Mouse (Mus musculus) 3T3-L1 (cell line): ENCODE data around the gene Degs2.
"Not testable (repeated sequence)": the region's sequence is repeated elsewhere in the genome, so short reads cannot be mapped to it uniquely, and the experiment has no call there.

Source experiments
- DNase-seq: peaks from one replicate; pipeline ENCODE4 v3.0.0-alpha.2; 2015; ENCODE audit warnings: low read depth, low spot score

Gene Degs2

GRCm38 (mm10) chr12:108702185-108702584 is at the start of gene Degs2:
Gene Degs2 (minus strand): TSS chr12:108702315.
- no peak for DNase-seq

- no peak for DNase-seq
Measured at GRCm38 (mm10) chr12:108751790-108752189, 49.7 kb upstream of the Degs2 start.

- no peak for DNase-seq
Measured at GRCm38 (mm10) chr12:108750226-108750625, 48.1 kb upstream of the Degs2 start.

GRCm38 (mm10) chr12:108749454-108749853 is 47.3 kb upstream of the Degs2 start:
- no peak for DNase-seq

- DNase-seq = no peak
Measured at GRCm38 (mm10) chr12:108749019-108749418, 46.9 kb upstream of the Degs2 start.

- DNase-seq = peak; percentile 84
Measured at GRCm38 (mm10) chr12:108745990-108746389, 43.9 kb upstream of the Degs2 start.

- DNase-seq = no peak
Measured at GRCm38 (mm10) chr12:108742241-108742640, 40.1 kb upstream of the Degs2 start.

- no peak for DNase-seq
Measured at GRCm38 (mm10) chr12:108741472-108741871, 39.4 kb upstream of the Degs2 start.

- DNase-seq = no peak
Measured at GRCm38 (mm10) chr12:108738745-108739144, 36.6 kb upstream of the Degs2 start.

GRCm38 (mm10) chr12:108737838-108738237 is 35.7 kb upstream of the Degs2 start:
- no peak for DNase-seq

- no peak for DNase-seq
Measured at GRCm38 (mm10) chr12:108734386-108734785, 32.3 kb upstream of the Degs2 start.

- no peak for DNase-seq
Measured at GRCm38 (mm10) chr12:108723841-108724240, 21.7 kb upstream of the Degs2 start.

GRCm38 (mm10) chr12:108722464-108722863 is 20.3 kb upstream of the Degs2 start:
- DNase-seq = no peak

GRCm38 (mm10) chr12:108718485-108718884 is 16.4 kb upstream of the Degs2 start:
- no peak for DNase-seq

GRCm38 (mm10) chr12:108715854-108716253 is 13.7 kb upstream of the Degs2 start:
- DNase-seq = no peak

GRCm38 (mm10) chr12:108713972-108714371 is 11.9 kb upstream of the Degs2 start:
- not testable (repeated sequence) for DNase-seq

GRCm38 (mm10) chr12:108712481-108712880 is 10.4 kb upstream of the Degs2 start:
- no peak for DNase-seq

GRCm38 (mm10) chr12:108710861-108711615 is 8.9 kb upstream of the Degs2 start:
- no peak for DNase-seq

- no peak for DNase-seq
Measured at GRCm38 (mm10) chr12:108709964-108710765, 8.1 kb upstream of the Degs2 start.

- no peak for DNase-seq
Measured at GRCm38 (mm10) chr12:108709386-108709785, 7.3 kb upstream of the Degs2 start.

GRCm38 (mm10) chr12:108706129-108706528 is 4.0 kb upstream of the Degs2 start:
- peak; percentile 58 for DNase-seq

- no peak for DNase-seq
Measured at GRCm38 (mm10) chr12:108705486-108705885, 3.4 kb upstream of the Degs2 start.

- no peak for DNase-seq
Measured at GRCm38 (mm10) chr12:108701221-108701620, 894 bp downstream of the Degs2 start.
